Comparison of ENCODE assay signal across 8 mouse cellular contexts in the genomic region with DNA sequence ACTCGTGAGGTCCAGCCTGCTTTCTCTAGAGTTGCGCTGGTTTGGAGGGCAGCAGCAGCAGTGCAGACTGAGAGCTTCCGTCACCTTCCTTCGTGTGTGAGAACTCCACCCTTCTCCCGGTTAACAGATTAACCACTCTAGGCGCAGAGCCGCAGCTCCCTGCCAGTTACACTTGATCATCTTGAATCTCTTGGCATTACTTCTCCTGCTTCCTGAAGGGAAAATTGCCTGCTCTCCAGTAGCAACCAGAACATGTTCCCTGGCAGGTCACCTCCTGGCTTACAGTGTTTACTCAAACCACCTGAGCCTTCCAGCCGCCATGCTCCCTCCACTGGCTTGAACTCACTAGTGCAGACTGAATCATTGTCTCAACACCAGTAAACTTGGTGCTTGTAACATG.
A peak's percentile ranks its signal among the peaks of the same experiment; 100 is the strongest.
DNase-seq lines count a peak whose midpoint lies in the region; ATAC-seq and TF ChIP-seq lines count a peak whose summit lies in the region.
"Had no signal": no experiment of that assay in that cellular context is flagged by ENCODE, and none has a peak within 500 bp of the region (broad histone marks: within the 10 kb centered on the region; RNA-seq: fewer than 3 reads in every experiment).

No protein-coding gene starts in this region.

- peak; percentile 66 for ATAC-seq in intestine, embryonic 15.5 days
- peak; percentile 29; the same call in 1 of the 2 replicates for ATAC-seq in lung, embryonic 16.5 days (ENCODE audit: low read depth)

- H3K4me2 ChIP-seq in intestine, embryonic 15.5 days (replicated peaks), result peak overlapping the region; percentile 25; the same call in 1 of the 2 replicates
- H3K4me2 ChIP-seq in lung, embryonic 16.5 days (ENCODE audit: low read depth, low read length), result no peak overlapping the region
- H3K4me2 ChIP-seq: liver, embryonic 13.5 days had no signal

- TF ChIP-seq CTCF in lung, adult 2 months (IDR thresholded peaks at IDR 0.05; ENCODE audit: insufficient read depth, low read length), result peak; percentile 35; the same call in 1 of the 2 replicates

- no peak for TF ChIP-seq POLR2A in lung, adult 2 months (IDR thresholded peaks at IDR 0.05; ENCODE audit: borderline replicate concordance, extremely low read depth, low read depth, low read length)

- no peaks in the 10 kb centered on the region for H3K9me3 ChIP-seq in intestine, embryonic 15.5 days
- no peaks in the 10 kb centered on the region for H3K9me3 ChIP-seq in lung, embryonic 16.5 days (ENCODE audit: control insufficient read depth, low read length)
- H3K9me3 ChIP-seq: liver, embryonic 13.5 days had no signal

- DNase-seq in lung, adult 2 months, result no peak
- DNase-seq in lung, postnatal 14 days, result no peak
- DNase-seq in adrenal gland, postnatal 4 days (ENCODE audit: low spot score in 2 of 2), result no peak
- DNase-seq in adrenal gland, postnatal 36 days, result no peak
- no peak for DNase-seq in right cerebral cortex, postnatal 10 days (ENCODE audit: low spot score in 2 of 2)
- DNase-seq: liver, embryonic 13.5 days had no signal

- peaks cover 9% of the 10 kb centered on the region for H3K4me1 ChIP-seq in lung, adult 2 months (ENCODE audit: control insufficient read depth, insufficient read depth, low read length)
- H3K4me1 ChIP-seq in intestine, embryonic 15.5 days (replicated peaks), result peaks cover 33% of the 10 kb centered on the region
- H3K4me1 ChIP-seq in lung, embryonic 16.5 days (replicated peaks; ENCODE audit: control insufficient read depth, insufficient read depth, low read length), result peaks cover 22% of the 10 kb centered on the region; the same call in 1 of the 2 replicates

- H3K36me3 ChIP-seq in intestine, embryonic 15.5 days, result no peaks in the 10 kb centered on the region
- H3K36me3 ChIP-seq in lung, embryonic 16.5 days (ENCODE audit: control insufficient read depth, insufficient read depth, low read length), result no peaks in the 10 kb centered on the region
- H3K36me3 ChIP-seq: liver, embryonic 13.5 days had no signal

- H3K9ac ChIP-seq in intestine, embryonic 15.5 days, result no peak overlapping the region
- H3K9ac ChIP-seq in lung, embryonic 16.5 days (ENCODE audit: low read length), result no peak overlapping the region
- H3K9ac ChIP-seq: liver, embryonic 13.5 days had no signal

- H3K4me3 ChIP-seq in lung, adult 2 months (replicated peaks; ENCODE audit: extremely low read depth, low read depth, low read length), result no peak overlapping the region
- no peak overlapping the region for H3K4me3 ChIP-seq in intestine, embryonic 15.5 days (replicated peaks)
- no peak overlapping the region for H3K4me3 ChIP-seq in lung, embryonic 16.5 days (ENCODE audit: low read length)
- H3K4me3 ChIP-seq: liver, embryonic 13.5 days had no signal

- H3K27me3 ChIP-seq in intestine, embryonic 15.5 days (replicated peaks), result no peaks in the 10 kb centered on the region
- no peaks in the 10 kb centered on the region for H3K27me3 ChIP-seq in lung, embryonic 16.5 days (ENCODE audit: control insufficient read depth, insufficient read depth, low read depth, low read length)
- H3K27me3 ChIP-seq: liver, embryonic 13.5 days had no signal

- WGBS in lung, adult 2 months, result 50% methylated on average over 8 of the region's 8 CpGs
- WGBS in intestine, embryonic 15.5 days, result 38% methylated on average over 8 of the region's 8 CpGs
- WGBS in lung, embryonic 16.5 days, result 53% methylated on average over 8 of the region's 8 CpGs

- no peak overlapping the region for H3K27ac ChIP-seq in intestine, embryonic 15.5 days
- no peak overlapping the region for H3K27ac ChIP-seq in lung, embryonic 16.5 days (ENCODE audit: low read length)
- H3K27ac ChIP-seq: liver, embryonic 13.5 days had no signal
